Mouse (Mus musculus) hindbrain, embryonic 14.5 days (tissue): ENCODE results near the gene Atrx. TPM values are rescaled to one million over a fixed set of nuclear protein-coding genes. Genes with fewer than 3 reads are reported as not detected.
"Not testable (repeated sequence)": the region's sequence is repeated elsewhere in the genome, so short reads cannot be mapped to it uniquely, and the experiment has no call there.

Experiments used
- ATAC-seq: fragments of 200-750 bp; cut with Nextera tagmentation; 2 replicates; pipeline ENCODE4 v1.8.0; 2017; ENCODE audit warnings: moderate number of reproducible peaks, mild to moderate bottlenecking, moderate TSS enrichment, moderate library complexity; ENCODE audit not compliant: low FRiP score
- DNase-seq: peaks from one replicate; pipeline ENCODE4 v3.0.0-alpha.2; 2015; ENCODE audit warnings: low spot score
- H3K27ac ChIP-seq: fragments of 300-500 bp; sonication (generic); 2 replicates; pipeline ENCODE4 v1.5.1; 2014; ENCODE audit warnings: mild to moderate bottlenecking, moderate library complexity
- H3K27me3 ChIP-seq: fragments of 300-500 bp; sonication (generic); 2 replicates; pipeline ENCODE4 v1.6.1; 2014; ENCODE audit warnings: mild to moderate bottlenecking, low read length, mixed read lengths; ENCODE audit not compliant: control insufficient read depth, insufficient read depth
- H3K36me3 ChIP-seq: fragments of 300-500 bp; sonication (generic); replicated peaks from 2 replicates; pipeline ENCODE4 v1.6.1; 2014; ENCODE audit not compliant: control insufficient read depth, insufficient read depth
- H3K4me1 ChIP-seq: fragments of 300-500 bp; sonication (generic); replicated peaks from 2 replicates; pipeline ENCODE4 v1.6.1; 2014; ENCODE audit warnings: antibody characterized with exemption, low read length, mixed read lengths; ENCODE audit not compliant: control insufficient read depth, insufficient read depth
- H3K4me2 ChIP-seq: fragments of 300-500 bp; sonication (generic); replicated peaks from 2 replicates; pipeline ENCODE4 v1.6.1; 2014; ENCODE audit warnings: mild to moderate bottlenecking, moderate library complexity
- H3K4me3 ChIP-seq: fragments of 300-500 bp; sonication (generic); replicated peaks from 2 replicates; pipeline ENCODE4 v1.5.1; 2014; ENCODE audit warnings: mild to moderate bottlenecking, low read length
- H3K9ac ChIP-seq: fragments of 300-500 bp; sonication (generic); 2 replicates; pipeline ENCODE4 v1.6.1; 2014
- H3K9me3 ChIP-seq: fragments of 300-500 bp; sonication (generic); 2 replicates; pipeline ENCODE4 v1.6.1; 2016; ENCODE audit warnings: low read length; ENCODE audit not compliant: control insufficient read depth
- WGBS: fragments of 180-500 bp; shearing (Covaris S2); extraction: QIAGEN DNeasy Blood & Tissue Kit; methylation state at CpG from one replicate; pipeline ENCODE4 v1.1.7; 2014; 5-methylcytosine and 5-hydroxymethylcytosine counted together
- polyA plus RNA-seq: library from polyadenylated mRNA; unstranded; fragments of >200 nt; fragmentation: Nextera tagmentation; extraction: Ambion mirVana; gene quantifications from 2 replicates; pipeline ENCODE4 v1.2.1, GENCODE M21; 2014

Gene Atrx
- polyA plus RNA-seq, 1 experiment from 2014 or later = 220 TPM

DNA sequence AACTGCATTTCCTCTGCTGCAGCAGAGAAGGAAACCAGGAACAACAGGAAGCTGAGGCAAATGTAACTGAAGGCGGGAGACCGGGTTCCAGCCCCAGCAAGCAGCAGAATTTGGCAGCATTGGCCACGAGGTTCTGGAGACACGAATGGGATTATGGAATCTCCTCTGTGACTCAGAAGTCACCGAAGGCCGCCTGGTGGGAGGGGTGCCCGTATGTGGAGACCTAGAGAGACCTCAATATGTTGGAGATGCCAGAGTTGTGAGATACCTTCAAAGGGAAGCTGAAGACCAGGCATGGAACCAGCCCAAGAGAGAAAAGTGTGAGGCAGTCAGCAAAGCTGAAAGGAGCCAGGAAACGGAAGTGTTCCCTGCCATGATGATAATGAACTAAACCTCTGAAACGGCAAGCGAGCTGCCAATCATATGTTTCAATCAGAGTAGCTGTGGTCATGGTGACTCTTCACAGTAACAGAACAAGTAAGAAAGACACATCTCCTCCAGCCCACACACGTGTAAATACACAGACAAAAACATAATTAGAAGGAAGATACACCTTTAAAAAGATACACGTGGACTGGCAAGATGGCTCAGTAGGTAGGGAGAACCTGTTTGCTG, 3.0 kb downstream of the Atrx start:
- Histone ChIP-seq H3K27me3 (no peaks in the 10 kb centered on the region), H3K4me1 (peaks cover 6% of the 10 kb centered on the region; the same call in 1 of the 2 replicates), H3K9ac (no peak overlapping the region), H3K4me3 (0 out of 2 replicates have a peak overlapping the region, but pooled peaks have one; percentile 74), H3K9me3 (no peaks in the 10 kb centered on the region), H3K4me2 (peak overlapping the region; percentile 59), H3K27ac (no peak overlapping the region), H3K36me3 (no peaks in the 10 kb centered on the region; the same call in 1 of the 2 replicates)
- ATAC-seq (no peak), DNase-seq (no peak)
- WGBS = 71% methylated on average over 12 of the region's 12 CpGs

DNA sequence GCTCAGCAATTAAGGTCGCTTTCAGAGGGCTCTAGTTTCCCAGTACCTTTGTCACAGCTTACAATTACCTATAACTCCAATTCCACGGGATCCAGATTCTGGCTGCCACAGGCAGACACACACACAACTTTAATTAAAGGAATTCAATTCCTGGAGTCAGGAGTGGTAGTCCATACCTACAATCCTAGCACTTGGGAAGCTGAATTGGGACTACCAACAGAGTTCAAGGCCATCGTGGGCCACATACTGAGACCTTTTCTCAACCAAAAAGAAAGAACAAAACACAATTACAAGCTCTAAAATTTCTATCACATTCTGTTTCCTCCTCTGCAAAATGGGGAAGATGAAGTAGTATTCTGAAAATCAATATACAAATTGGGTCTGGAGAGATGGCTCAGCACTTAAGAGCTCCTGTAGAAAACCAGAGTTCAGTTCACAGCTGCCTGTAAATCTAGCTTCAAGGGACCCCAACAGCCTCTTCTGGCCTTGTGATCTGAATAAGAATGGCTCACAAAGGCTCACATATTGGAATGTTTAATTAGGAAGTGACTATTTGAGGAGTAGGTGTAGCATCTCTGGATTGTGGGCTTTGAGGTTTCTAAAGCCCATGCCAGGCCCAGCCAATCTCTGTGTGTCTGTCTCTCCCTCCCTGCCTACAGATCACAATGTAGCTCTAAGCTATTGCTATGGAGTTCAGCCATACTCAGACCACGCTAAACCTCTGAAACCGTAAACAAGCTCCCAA, 4.7 kb downstream of the Atrx start:
- ATAC-seq = no peak
- Histone ChIP-seq H3K4me1 (peaks cover 6% of the 10 kb centered on the region; the same call in 1 of the 2 replicates), H3K27ac (no peak overlapping the region), H3K27me3 (no peaks in the 10 kb centered on the region), H3K4me2 (no peak overlapping the region), H3K9me3 (no peaks in the 10 kb centered on the region), H3K36me3 (no peaks in the 10 kb centered on the region; the same call in 1 of the 2 replicates), H3K4me3 (no peak overlapping the region), H3K9ac (no peak overlapping the region)
- 92% methylated on average over 5 of the region's 5 CpGs for WGBS
- DNase-seq = no peak

DNA sequence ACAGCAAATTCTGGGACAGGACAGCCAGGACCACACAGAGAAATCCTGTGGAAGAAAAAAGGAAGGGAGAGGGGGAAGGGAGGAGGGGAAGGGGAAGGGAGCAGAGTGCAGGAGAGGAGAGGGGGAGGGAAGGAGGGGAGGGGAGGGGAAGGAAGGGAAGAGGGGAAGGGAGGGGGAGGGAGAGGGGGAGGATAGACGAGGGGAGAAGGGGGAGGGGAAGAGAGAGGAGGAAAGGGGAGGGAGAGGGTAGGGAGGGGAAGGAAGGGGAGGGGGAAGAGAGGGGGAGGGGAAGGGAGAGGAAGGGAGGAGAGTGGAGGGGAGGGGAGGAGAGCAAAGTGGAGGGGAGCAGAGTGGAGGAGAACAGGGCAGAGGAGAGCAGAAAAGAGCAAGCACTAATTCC, 5.3 kb downstream of the Atrx start:
- WGBS = 67% methylated on average over 1 of the region's 1 CpGs
- ATAC-seq (no peak), DNase-seq (no peak)
- no peaks in the 10 kb centered on the region for H3K9me3 ChIP-seq
- H3K36me3 ChIP-seq = no peaks in the 10 kb centered on the region; the same call in 1 of the 2 replicates
- no peak overlapping the region for H3K4me2 ChIP-seq
- peaks cover 6% of the 10 kb centered on the region; the same call in 1 of the 2 replicates for H3K4me1 ChIP-seq
- no peak overlapping the region for H3K9ac ChIP-seq
- H3K27me3 ChIP-seq = no peaks in the 10 kb centered on the region
- no peak overlapping the region for H3K27ac ChIP-seq
- no peak overlapping the region for H3K4me3 ChIP-seq

DNA sequence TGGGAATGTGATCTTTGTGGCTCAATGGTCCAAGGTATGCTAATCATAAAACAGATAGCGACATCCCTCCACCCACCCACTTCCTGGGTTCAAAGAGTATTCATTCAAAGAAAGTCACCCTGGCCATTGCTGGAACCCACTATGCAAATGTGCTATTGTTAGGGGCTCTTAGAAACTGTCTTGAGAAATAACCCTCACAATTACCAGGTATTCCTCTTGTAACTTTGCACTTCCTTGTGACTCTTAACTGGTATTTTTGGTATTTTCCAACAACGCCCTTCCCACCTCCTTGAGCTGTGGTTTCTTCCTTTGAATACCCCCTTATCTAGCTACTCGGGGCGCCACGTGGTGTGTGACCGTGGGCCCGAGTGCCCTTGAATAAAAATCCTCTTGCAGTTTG, 6.2 kb downstream of the Atrx start:
- not testable (repeated sequence) for H3K4me1 ChIP-seq, H3K4me2 ChIP-seq, H3K9me3 ChIP-seq, H3K4me3 ChIP-seq, H3K36me3 ChIP-seq, H3K9ac ChIP-seq, ATAC-seq, H3K27ac ChIP-seq, H3K27me3 ChIP-seq, DNase-seq
- 89% methylated on average over 7 of the region's 7 CpGs for WGBS

DNA sequence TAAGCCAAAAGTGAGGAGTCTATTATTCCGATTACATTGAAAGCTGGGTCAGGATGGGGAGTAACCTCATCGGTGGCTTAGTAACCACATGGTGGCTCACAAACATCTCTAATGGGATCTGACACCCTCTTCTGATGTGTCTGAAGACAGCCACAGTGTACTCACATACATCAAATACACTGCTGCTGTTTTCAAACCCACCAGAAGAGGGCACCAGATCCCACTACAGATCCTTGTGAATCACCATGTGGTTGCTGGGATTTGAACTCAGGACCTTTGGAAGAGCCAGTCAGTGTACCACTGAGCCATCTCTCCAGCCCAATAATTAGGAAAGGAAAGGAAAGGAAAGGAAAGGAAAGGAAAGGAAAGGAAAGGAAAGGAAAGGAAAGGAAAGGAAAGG, 7.8 kb downstream of the Atrx start:
- Histone ChIP-seq H3K4me2 (no peak overlapping the region), H3K27ac (no peak overlapping the region), H3K9me3 (no peaks in the 10 kb centered on the region), H3K9ac (no peak overlapping the region), H3K4me3 (no peak overlapping the region), H3K36me3 (no peaks in the 10 kb centered on the region; the same call in 1 of the 2 replicates), H3K27me3 (no peaks in the 10 kb centered on the region), H3K4me1 (no peaks in the 10 kb centered on the region; the same call in 1 of the 2 replicates)
- ATAC-seq = no peak
- DNase-seq = no peak
- WGBS = 91% methylated on average over 2 of the region's 2 CpGs

DNA sequence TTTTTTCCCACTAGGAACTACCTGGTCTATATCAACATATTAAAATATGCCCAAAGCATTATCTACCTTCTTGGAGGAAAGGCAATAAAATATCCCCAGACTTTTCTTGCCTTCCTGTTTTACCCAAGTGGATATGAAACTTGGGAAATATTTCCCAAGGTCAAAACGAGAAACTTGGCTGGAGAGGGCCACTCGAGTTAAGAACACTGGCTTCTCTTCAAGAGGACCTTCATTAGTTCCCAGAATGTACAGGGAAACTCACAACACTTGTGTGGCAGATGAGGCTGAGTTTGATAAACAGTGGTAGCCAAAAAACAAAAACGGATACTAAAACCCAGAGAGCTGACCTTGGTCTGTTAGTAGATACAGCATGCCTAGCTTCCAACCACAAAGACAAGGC, 17.5 kb downstream of the Atrx start:
- WGBS = 79% methylated on average over 3 of the region's 3 CpGs
- DNase-seq (no peak), ATAC-seq (no peak)
- H3K27ac ChIP-seq = no peak overlapping the region
- no peaks in the 10 kb centered on the region for H3K27me3 ChIP-seq
- no peak overlapping the region for H3K4me2 ChIP-seq
- H3K4me1 ChIP-seq = no peaks in the 10 kb centered on the region
- no peak overlapping the region for H3K4me3 ChIP-seq
- no peaks in the 10 kb centered on the region for H3K36me3 ChIP-seq
- H3K9me3 ChIP-seq = no peaks in the 10 kb centered on the region
- no peak overlapping the region for H3K9ac ChIP-seq

DNA sequence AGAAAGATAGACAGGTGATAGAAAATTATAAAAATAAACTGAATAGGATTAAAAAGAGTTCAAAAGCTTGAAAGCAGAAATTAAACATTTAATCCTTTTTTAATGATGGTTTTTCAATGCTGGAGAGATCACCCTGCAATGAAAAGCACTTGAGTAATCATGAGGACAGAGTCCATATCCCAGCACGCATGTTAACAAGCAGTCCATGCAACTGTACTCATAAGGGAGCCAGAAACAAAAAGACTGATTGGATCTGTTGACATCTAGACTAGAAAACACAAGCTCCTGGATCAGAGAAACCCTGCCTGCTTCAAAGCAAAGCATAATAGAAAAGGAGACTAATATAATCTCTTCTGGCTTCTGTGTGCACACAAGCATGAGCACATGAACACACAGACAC, 27.6 kb downstream of the Atrx start:
- WGBS = 68% methylated on average over 1 of the region's 1 CpGs
- DNase-seq (no peak), ATAC-seq (no peak)
- H3K4me2 ChIP-seq = no peak overlapping the region
- no peaks in the 10 kb centered on the region for H3K36me3 ChIP-seq
- no peak overlapping the region for H3K9ac ChIP-seq
- no peaks in the 10 kb centered on the region for H3K4me1 ChIP-seq
- H3K9me3 ChIP-seq = no peaks in the 10 kb centered on the region
- no peaks in the 10 kb centered on the region for H3K27me3 ChIP-seq
- no peak overlapping the region for H3K27ac ChIP-seq
- H3K4me3 ChIP-seq = no peak overlapping the region

DNA sequence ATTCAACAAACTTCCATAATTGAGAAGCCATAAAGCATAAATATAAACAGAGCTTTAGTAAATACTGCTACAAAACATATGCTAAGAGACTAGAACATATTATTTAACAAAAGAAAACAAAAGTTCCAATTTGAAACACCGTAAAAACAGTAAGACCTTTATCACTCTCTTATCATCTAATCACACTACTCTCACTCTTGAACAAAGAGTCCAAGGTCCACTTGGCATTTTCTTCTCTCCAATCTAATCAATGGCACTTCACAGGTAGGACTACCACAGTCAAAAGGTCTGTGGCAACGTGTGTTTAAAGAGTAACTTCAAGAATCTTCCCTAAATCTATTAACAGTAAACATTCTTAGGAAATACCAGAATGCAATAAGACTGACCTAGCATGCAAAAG, 42.3 kb downstream of the Atrx start:
- DNase-seq = no peak
- H3K4me2 ChIP-seq = no peak overlapping the region
- no peaks in the 10 kb centered on the region; the same call in 1 of the 2 replicates for H3K36me3 ChIP-seq
- no peaks in the 10 kb centered on the region for H3K9me3 ChIP-seq
- 87% methylated on average over 2 of the region's 2 CpGs for WGBS
- no peak for ATAC-seq
- H3K4me1 ChIP-seq = no peaks in the 10 kb centered on the region
- no peak overlapping the region for H3K4me3 ChIP-seq
- H3K27me3 ChIP-seq = no peaks in the 10 kb centered on the region
- H3K27ac ChIP-seq = no peak overlapping the region
- no peak overlapping the region for H3K9ac ChIP-seq

DNA sequence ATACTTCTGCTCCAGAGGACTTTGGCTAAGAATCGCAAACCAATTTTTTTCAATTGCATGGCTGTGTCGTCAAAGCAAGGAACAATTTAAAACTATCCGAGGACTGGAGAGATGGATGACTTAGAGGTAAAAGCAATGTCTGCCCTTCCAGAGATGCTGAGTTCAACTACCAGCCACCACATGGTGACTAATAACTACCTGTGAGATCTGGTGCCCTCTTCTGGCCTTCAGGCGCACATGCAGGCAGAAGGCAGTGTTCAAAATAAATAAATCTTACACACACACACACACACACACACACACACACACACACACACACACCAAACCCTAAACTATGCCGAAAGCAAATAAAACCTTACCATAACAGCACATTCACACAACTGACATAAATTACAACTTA, 64.8 kb downstream of the Atrx start:
- Histone ChIP-seq H3K4me2 (no peak overlapping the region), H3K36me3 (peaks cover 8% of the 10 kb centered on the region; the same call in 1 of the 2 replicates), H3K9ac (no peak overlapping the region), H3K4me1 (no peaks in the 10 kb centered on the region), H3K27me3 (no peaks in the 10 kb centered on the region), H3K4me3 (no peak overlapping the region), H3K27ac (no peak overlapping the region), H3K9me3 (no peaks in the 10 kb centered on the region)
- no peak for ATAC-seq
- no peak for DNase-seq
- WGBS = 85% methylated on average over 5 of the region's 5 CpGs
